Mouse (Mus musculus) cerebellum, adult 9-10 months (tissue): ENCODE results near the gene Ehf.

Experiments used
- DNase-seq: peaks from one replicate; pipeline ENCODE4 v3.0.0; 2022

Ehf gene

GRCm38 (mm10) chr2:103303132-103303531, at the start of gene Ehf:
Gene Ehf, minus strand, starts transcription at chr2:103303278.
- DNase-seq: no peak

GRCm38 (mm10) chr2:103347417-103347891, 44.4 kb upstream of the Ehf start:
- peak; percentile 42 for DNase-seq

GRCm38 (mm10) chr2:103346751-103347289, 43.7 kb upstream of the Ehf start:
- DNase-seq: no peak

GRCm38 (mm10) chr2:103343611-103344010, 40.5 kb upstream of the Ehf start:
- no peak for DNase-seq

- no peak for DNase-seq
These were observed 39.0 kb upstream of the Ehf start for GRCm38 (mm10) chr2:103342123-103342522.

GRCm38 (mm10) chr2:103341375-103341971, 38.4 kb upstream of the Ehf start:
- DNase-seq: no peak

- DNase-seq: no peak
These were observed 35.6 kb upstream of the Ehf start for GRCm38 (mm10) chr2:103338706-103339105.

GRCm38 (mm10) chr2:103337370-103337769, 34.3 kb upstream of the Ehf start:
- DNase-seq: no peak

GRCm38 (mm10) chr2:103336621-103337020, 33.5 kb upstream of the Ehf start:
- DNase-seq: no peak

- DNase-seq: no peak
These were observed 32.9 kb upstream of the Ehf start for GRCm38 (mm10) chr2:103336000-103336399.

- no peak for DNase-seq
These were observed 28.7 kb upstream of the Ehf start for GRCm38 (mm10) chr2:103331666-103332191.

GRCm38 (mm10) chr2:103328731-103329130, 25.7 kb upstream of the Ehf start:
- no peak for DNase-seq

- DNase-seq: no peak
These were observed 22.4 kb upstream of the Ehf start for GRCm38 (mm10) chr2:103325301-103326048.

- DNase-seq: no peak
These were observed 21.2 kb upstream of the Ehf start for GRCm38 (mm10) chr2:103324320-103324719.

- DNase-seq: no peak
These were observed 19.1 kb upstream of the Ehf start for GRCm38 (mm10) chr2:103322171-103322570.

- DNase-seq: no peak
These were observed 18.6 kb upstream of the Ehf start for GRCm38 (mm10) chr2:103321638-103322037.

GRCm38 (mm10) chr2:103314002-103314401, 10.9 kb upstream of the Ehf start:
- no peak for DNase-seq

GRCm38 (mm10) chr2:103312640-103313039, 9.6 kb upstream of the Ehf start:
- DNase-seq: no peak

- no peak for DNase-seq
These were observed 7.6 kb upstream of the Ehf start for GRCm38 (mm10) chr2:103310663-103311062.

GRCm38 (mm10) chr2:103306686-103307085, 3.6 kb upstream of the Ehf start:
- DNase-seq: no peak

- no peak for DNase-seq
These were observed 409 bp downstream of the Ehf start for GRCm38 (mm10) chr2:103302669-103303068.

- no peak for DNase-seq
These were observed 4.2 kb downstream of the Ehf start for GRCm38 (mm10) chr2:103298711-103299463.

- DNase-seq: no peak
These were observed 8.6 kb downstream of the Ehf start for GRCm38 (mm10) chr2:103294526-103294925.
